In the genomic region with DNA sequence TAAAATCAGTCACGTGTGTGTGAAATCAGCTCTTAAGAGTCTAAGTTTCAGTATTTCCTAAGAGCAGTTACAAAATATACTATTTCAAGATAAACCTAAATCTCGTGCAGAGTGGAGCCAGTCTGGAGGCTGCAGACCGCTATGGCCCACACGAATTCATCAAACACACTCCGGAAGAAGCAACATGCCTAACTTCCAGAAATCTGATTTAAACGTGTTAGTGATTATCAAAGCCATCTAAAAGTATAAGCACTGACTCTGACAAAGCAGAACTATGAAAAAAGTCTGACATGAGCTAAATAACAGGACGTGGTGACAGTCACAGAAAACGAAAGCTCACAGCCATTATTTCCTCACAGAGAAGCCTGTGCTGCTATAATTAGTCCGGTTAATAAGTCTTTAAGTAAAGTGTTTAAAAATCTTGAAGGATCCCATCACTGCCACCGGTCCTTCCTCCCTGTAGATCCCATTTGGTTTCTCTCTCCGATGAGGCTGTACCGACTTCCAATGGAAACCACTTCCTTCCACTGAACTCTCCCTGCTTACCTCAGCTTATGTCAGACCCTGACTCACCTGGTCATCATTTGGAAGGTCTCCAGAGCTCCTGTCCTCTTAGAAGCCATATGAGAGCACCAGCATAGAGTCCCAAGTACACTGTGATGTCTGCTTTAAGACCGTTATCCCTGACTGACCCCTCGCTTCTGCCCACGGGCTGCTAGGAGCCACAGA, we compare ENCODE assay signal across 20 mouse cellular contexts.
DNase-seq lines count a peak whose midpoint lies in the region; ATAC-seq and TF ChIP-seq lines count a peak whose summit lies in the region.
"Had no signal": no experiment of that assay in that cellular context is flagged by ENCODE, and none has a peak within 500 bp of the region (broad histone marks: within the 10 kb centered on the region; RNA-seq: fewer than 3 reads in every experiment).

No protein-coding gene starts in this region.

- H3K36me3 ChIP-seq in lung, embryonic 14.5 days (ENCODE audit: insufficient read depth): no peaks in the 10 kb centered on the region
- H3K36me3 ChIP-seq: limb, embryonic 10.5 days; liver, embryonic 15.5 days had no signal

- DNase-seq in lung, embryonic 14.5 days: no peak
- no peak for DNase-seq in lung, postnatal 10 days
- peak; percentile 87 for DNase-seq in induced T-regulatory cell, adult 2 months (ENCODE audit: low read depth)
- DNase-seq in kidney, postnatal 10 days: no peak
- DNase-seq in frontal cortex, postnatal 25 days (ENCODE audit: low spot score in 2 of 2): no peak
- DNase-seq in adipocyte (ENCODE audit: low spot score): no peak
- DNase-seq: cerebellum, adult 8-10 months; kidney, adult 8-10 months; kidney, postnatal 4 days; layer of hippocampus, postnatal 36 days; right cerebral cortex, postnatal 14 days; thymus, adult 18-20 months had no signal

- H3K4me2 ChIP-seq in lung, embryonic 14.5 days: 0 out of 2 replicates have a peak overlapping the region, but pooled peaks have one; percentile 20
- H3K4me2 ChIP-seq: liver, embryonic 15.5 days; midbrain, embryonic 11.5 days had no signal

- H3K4me3 ChIP-seq in lung, embryonic 14.5 days (ENCODE audit: low read depth, low read length): no peak overlapping the region
- H3K4me3 ChIP-seq: limb, embryonic 10.5 days; liver, embryonic 15.5 days; myocyte had no signal

- H3K27me3 ChIP-seq in lung, embryonic 14.5 days (ENCODE audit: insufficient read depth, low read length): peaks cover 3% of the 10 kb centered on the region; the same call in 1 of the 2 replicates

- no peaks in the 10 kb centered on the region for H3K4me1 ChIP-seq in lung, embryonic 14.5 days (ENCODE audit: insufficient read depth)
- H3K4me1 ChIP-seq: limb, embryonic 10.5 days; liver, embryonic 15.5 days had no signal

- H3K27ac ChIP-seq in lung, embryonic 14.5 days (ENCODE audit: low read depth): no peak overlapping the region
- H3K27ac ChIP-seq: limb, embryonic 10.5 days; liver, embryonic 15.5 days had no signal

- no peak for ATAC-seq in lung, embryonic 14.5 days (ENCODE audit: insufficient read depth)
- peak; percentile 64 for ATAC-seq in CD4-positive, CD25-positive, alpha-beta regulatory T cell, adult 4 months
- peak; percentile 31; the same call in 1 of the 2 replicates for ATAC-seq in neutrophil, adult 5-6 weeks (ENCODE audit: extremely low read depth, insufficient number of reproducible peaks, low FRiP score, poor library complexity, severe bottlenecking)
- ATAC-seq: forebrain, embryonic 14.5 days; hindbrain, embryonic 16.5 days had no signal

- no peak overlapping the region for H3K9ac ChIP-seq in lung, embryonic 14.5 days
- H3K9ac ChIP-seq: liver, embryonic 15.5 days had no signal

- TF ChIP-seq CTCF in lung, embryonic 14.5 days (IDR thresholded peaks at IDR 0.05; ENCODE audit: low read depth): no peak

- 61% methylated on average over 15 of the region's 15 CpGs for WGBS in lung, embryonic 14.5 days

- H3K9me3 ChIP-seq in lung, embryonic 14.5 days (ENCODE audit: low read depth, low read length): no peaks in the 10 kb centered on the region
- H3K9me3 ChIP-seq: limb, embryonic 10.5 days; liver, embryonic 15.5 days had no signal
